Mouse (Mus musculus): ENCODE measurements around the gene Mchr1. TPM values are rescaled to one million over a fixed set of nuclear protein-coding genes. Genes with fewer than 3 reads are reported as not detected.
A peak's percentile ranks its signal among the peaks of the same experiment; 100 is the strongest.

The Mchr1 gene
- polyA plus RNA-seq, 1 experiment from 2014 or later: 7.9 TPM

DNA sequence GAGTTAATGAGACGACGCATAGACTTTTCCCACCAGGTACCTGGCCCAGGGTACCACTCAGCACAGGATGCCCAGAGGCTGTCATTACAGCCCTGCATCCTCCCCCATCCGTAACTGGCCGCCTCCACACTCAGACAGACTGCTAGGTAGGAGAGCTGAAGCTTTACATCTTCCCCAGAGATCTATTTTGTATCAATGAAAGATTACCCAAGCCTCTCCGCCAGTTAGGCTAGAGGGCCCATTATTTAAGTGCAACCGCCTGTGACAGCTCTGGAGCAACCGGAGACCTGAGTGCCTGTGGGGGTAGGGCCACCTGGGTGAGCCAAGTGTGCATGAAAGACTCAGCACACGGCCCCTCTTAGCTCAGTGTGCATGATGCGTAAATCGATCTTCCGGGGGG, 42.6 kb downstream of the Mchr1 start:
- ATAC-seq: peak; percentile 73; the same call in 1 of the 2 replicates
- H3K27me3 ChIP-seq (replicated peaks; ENCODE audit: control insufficient read depth, insufficient read depth, low read length): no peaks in the 10 kb centered on the region
- H3K9ac ChIP-seq (ENCODE audit: low read depth, low read length): no peak overlapping the region
- no peaks in the 10 kb centered on the region for H3K36me3 ChIP-seq (ENCODE audit: control insufficient read depth, insufficient read depth, low read length)
- no peak overlapping the region for H3K4me2 ChIP-seq (ENCODE audit: low read length)
- peaks cover 14% of the 10 kb centered on the region for H3K4me1 ChIP-seq (ENCODE audit: control insufficient read depth, insufficient read depth, low read depth, low read length)
- H3K4me3 ChIP-seq (ENCODE audit: low read length): no peak overlapping the region
- no peak overlapping the region for H3K27ac ChIP-seq (ENCODE audit: low read depth, low read length)
- no peaks in the 10 kb centered on the region for H3K9me3 ChIP-seq (ENCODE audit: control insufficient read depth, low read length)
- 9% methylated on average over 11 of the region's 11 CpGs for WGBS

DNA sequence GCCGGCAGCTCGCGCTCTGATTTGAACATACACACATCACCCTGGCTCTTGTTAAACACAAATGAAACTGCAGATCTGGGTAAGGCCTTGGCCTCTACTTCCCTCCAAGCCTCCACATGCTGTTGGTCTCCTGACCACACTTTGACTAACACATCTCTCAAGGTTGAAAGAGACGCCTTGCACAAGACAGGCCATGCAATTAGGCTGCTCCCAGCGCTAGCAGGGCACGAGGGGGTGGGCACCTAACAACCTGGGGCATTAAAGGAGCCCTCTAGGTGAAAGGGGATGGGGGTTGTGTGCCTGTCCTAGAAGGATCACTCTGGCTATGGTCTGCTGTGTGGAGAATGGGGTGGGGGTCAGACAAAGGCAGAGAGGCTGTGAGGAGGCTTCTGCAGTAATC, 43.4 kb downstream of the Mchr1 start:
- no peak overlapping the region for H3K4me3 ChIP-seq (ENCODE audit: low read length)
- H3K4me2 ChIP-seq (ENCODE audit: low read length): no peak overlapping the region
- H3K4me1 ChIP-seq (ENCODE audit: control insufficient read depth, insufficient read depth, low read depth, low read length): peaks cover 12% of the 10 kb centered on the region
- WGBS: 69% methylated on average over 6 of the region's 6 CpGs
- no peaks in the 10 kb centered on the region for H3K36me3 ChIP-seq (ENCODE audit: control insufficient read depth, insufficient read depth, low read length)
- H3K27ac ChIP-seq (ENCODE audit: low read depth, low read length): no peak overlapping the region
- no peak for ATAC-seq
- no peaks in the 10 kb centered on the region for H3K9me3 ChIP-seq (ENCODE audit: control insufficient read depth, low read length)
- H3K9ac ChIP-seq (ENCODE audit: low read depth, low read length): no peak overlapping the region
- H3K27me3 ChIP-seq (replicated peaks; ENCODE audit: control insufficient read depth, insufficient read depth, low read length): no peaks in the 10 kb centered on the region

- ATAC-seq: no peak
- Histone ChIP-seq H3K9me3 (ENCODE audit: control insufficient read depth, low read length) (no peaks in the 10 kb centered on the region), H3K4me3 (ENCODE audit: low read length) (no peak overlapping the region), H3K4me2 (ENCODE audit: low read length) (no peak overlapping the region), H3K27me3 (replicated peaks; ENCODE audit: control insufficient read depth, insufficient read depth, low read length) (no peaks in the 10 kb centered on the region), H3K4me1 (ENCODE audit: control insufficient read depth, insufficient read depth, low read depth, low read length) (no peaks in the 10 kb centered on the region; the same call in 1 of the 2 replicates), H3K27ac (ENCODE audit: low read depth, low read length) (no peak overlapping the region), H3K9ac (ENCODE audit: low read depth, low read length) (no peak overlapping the region), H3K36me3 (ENCODE audit: control insufficient read depth, insufficient read depth, low read length) (no peaks in the 10 kb centered on the region)
- WGBS: 83% methylated on average over 9 of the region's 9 CpGs
Observed at GRCm38 (mm10) chr15:81284121-81284734, 48.9 kb downstream of the Mchr1 start.

Other genes with a start within 250 kb of the Mchr1 start
- gene Mrtfa, start 44.7 kb upstream of the Mchr1 start, polyA plus RNA-seq (2015; fragmentation: Nextera tagmentation; extraction: Ambion mirVana): 24.1 and 28.2 TPM in 2 replicates
- gene Slc25a17, start 125.3 kb downstream of the Mchr1 start, polyA plus RNA-seq (2015; fragmentation: Nextera tagmentation; extraction: Ambion mirVana): 131 and 133 TPM in 2 replicates
- 200 and 211 TPM in 2 replicates for gene St13, start 164.6 kb downstream of the Mchr1 start, polyA plus RNA-seq (2015; fragmentation: Nextera tagmentation; extraction: Ambion mirVana)
- 8.3 and 10.6 TPM in 2 replicates for gene Xpnpep3, start 164.6 kb downstream of the Mchr1 start, polyA plus RNA-seq (2015; fragmentation: Nextera tagmentation; extraction: Ambion mirVana)
- gene Dnajb7, start 172.8 kb downstream of the Mchr1 start, polyA plus RNA-seq (2015; fragmentation: Nextera tagmentation; extraction: Ambion mirVana): 0.95 and 1.3 TPM in 2 replicates
- gene Rbx1, start 230.8 kb downstream of the Mchr1 start, polyA plus RNA-seq (2015; fragmentation: Nextera tagmentation; extraction: Ambion mirVana): 383 and 395 TPM in 2 replicates